Mouse (Mus musculus) forebrain, embryonic 16.5 days (tissue): ENCODE results near the gene Tnfaip1. TPM values are rescaled to one million over a fixed set of nuclear protein-coding genes. Genes with fewer than 3 reads are reported as not detected.
A peak's percentile ranks its signal among the peaks of the same experiment; 100 is the strongest.

Source experiments
- ATAC-seq: fragments of 200-750 bp; cut with Nextera tagmentation; 2 replicates; pipeline ENCODE4 v1.8.0; 2017; ENCODE audit warnings: mild to moderate bottlenecking, moderate library complexity
- H3K27ac ChIP-seq: fragments of 300-500 bp; sonication (generic); 2 replicates; pipeline ENCODE4 v1.5.1; 2014; ENCODE audit warnings: low read length, control low read depth
- H3K27me3 ChIP-seq: fragments of 300-500 bp; sonication (generic); replicated peaks from 2 replicates; pipeline ENCODE4 v1.6.1; 2014; ENCODE audit warnings: low read length; ENCODE audit not compliant: control insufficient read depth, insufficient read depth
- H3K36me3 ChIP-seq: fragments of 300-500 bp; sonication (generic); 2 replicates; pipeline ENCODE4 v1.6.1; 2014; ENCODE audit not compliant: control insufficient read depth, insufficient read depth
- H3K4me1 ChIP-seq: fragments of 300-500 bp; sonication (generic); replicated peaks from 2 replicates; pipeline ENCODE4 v1.6.1; 2014; ENCODE audit warnings: low read length; ENCODE audit not compliant: control insufficient read depth, insufficient read depth
- H3K4me2 ChIP-seq: fragments of 300-500 bp; sonication (generic); 2 replicates; pipeline ENCODE4 v1.6.1; 2014; ENCODE audit warnings: mild to moderate bottlenecking, low read length, control low read depth
- H3K4me3 ChIP-seq: fragments of 300-500 bp; sonication (generic); replicated peaks from 2 replicates; pipeline ENCODE4 v1.5.1; 2014; ENCODE audit warnings: mild to moderate bottlenecking, low read length, control low read depth
- H3K9ac ChIP-seq: fragments of 300-500 bp; sonication (generic); replicated peaks from 2 replicates; pipeline ENCODE4 v1.6.1; 2014; ENCODE audit warnings: low read depth, low read length, control low read depth
- H3K9me3 ChIP-seq: fragments of 300-500 bp; sonication (generic); 2 replicates; pipeline ENCODE4 v1.6.1; 2016; ENCODE audit warnings: low read length; ENCODE audit not compliant: control insufficient read depth
- WGBS: fragments of 180-500 bp; shearing (Covaris S2); extraction: QIAGEN DNeasy Blood & Tissue Kit; methylation state at CpG from one replicate; pipeline ENCODE4 v1.1.7; 2014; 5-methylcytosine and 5-hydroxymethylcytosine counted together
- polyA plus RNA-seq: library from polyadenylated mRNA; unstranded; fragments of >200 nt; fragmentation: Nextera tagmentation; extraction: Ambion mirVana; gene quantifications from 2 replicates; pipeline ENCODE4 v1.2.1, GENCODE M21; 2015

The Tnfaip1 gene
- polyA plus RNA-seq, 1 experiment from 2014 or later, result 71.8 TPM

GRCm38 (mm10) chr11:78566775-78567174 lies 30.6 kb upstream of the Tnfaip1 start:
- H3K27me3 ChIP-seq, result no peaks in the 10 kb centered on the region
- no peak overlapping the region for H3K27ac ChIP-seq
- no peak overlapping the region for H3K4me2 ChIP-seq
- H3K36me3 ChIP-seq, result peaks cover 8% of the 10 kb centered on the region
- H3K4me1 ChIP-seq, result no peaks in the 10 kb centered on the region
- 81% methylated on average over 6 of the region's 6 CpGs for WGBS
- H3K4me3 ChIP-seq, result no peak overlapping the region
- H3K9me3 ChIP-seq, result no peaks in the 10 kb centered on the region
- H3K9ac ChIP-seq, result no peak overlapping the region
- ATAC-seq, result no peak

DNA sequence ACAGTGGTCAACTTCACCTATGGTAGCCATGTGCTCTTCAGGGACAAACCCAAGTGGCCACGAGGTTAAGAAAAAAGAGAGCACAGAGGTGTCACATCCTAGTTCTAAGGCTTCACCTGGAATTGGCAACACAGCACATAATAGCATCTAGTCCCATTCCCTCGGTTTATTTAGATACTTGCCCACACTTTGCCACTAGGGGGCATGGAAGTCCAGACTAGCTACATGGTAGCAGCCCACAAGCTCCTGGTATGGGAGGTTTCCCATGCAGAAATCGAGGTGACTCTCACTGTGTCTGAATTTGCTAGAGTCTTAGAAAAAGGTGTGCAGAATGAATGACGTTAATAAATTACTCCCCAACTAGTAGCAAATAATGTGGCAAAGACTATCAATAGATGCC lies 24.3 kb upstream of the Tnfaip1 start:
- H3K36me3 ChIP-seq, result no peaks in the 10 kb centered on the region
- no peaks in the 10 kb centered on the region for H3K9me3 ChIP-seq
- no peak overlapping the region for H3K4me2 ChIP-seq
- 20% methylated on average over 4 of the region's 4 CpGs for WGBS
- H3K4me3 ChIP-seq, result no peak overlapping the region
- H3K9ac ChIP-seq, result no peak overlapping the region
- ATAC-seq, result peak; percentile 82
- H3K4me1 ChIP-seq, result no peaks in the 10 kb centered on the region
- H3K27me3 ChIP-seq, result no peaks in the 10 kb centered on the region
- H3K27ac ChIP-seq, result no peak overlapping the region

- Histone ChIP-seq H3K27me3 (no peaks in the 10 kb centered on the region), H3K4me3 (no peak overlapping the region), H3K9me3 (0 out of 2 replicates have a peak, but pooled peaks cover 3% of the 10 kb centered on the region), H3K4me2 (no peak overlapping the region), H3K9ac (no peak overlapping the region), H3K36me3 (no peaks in the 10 kb centered on the region), H3K27ac (no peak overlapping the region), H3K4me1 (no peaks in the 10 kb centered on the region)
- no peak for ATAC-seq
- 53% methylated on average over 8 of the region's 8 CpGs for WGBS
Observed at GRCm38 (mm10) chr11:78557241-78557640, 21.1 kb upstream of the Tnfaip1 start.

DNA sequence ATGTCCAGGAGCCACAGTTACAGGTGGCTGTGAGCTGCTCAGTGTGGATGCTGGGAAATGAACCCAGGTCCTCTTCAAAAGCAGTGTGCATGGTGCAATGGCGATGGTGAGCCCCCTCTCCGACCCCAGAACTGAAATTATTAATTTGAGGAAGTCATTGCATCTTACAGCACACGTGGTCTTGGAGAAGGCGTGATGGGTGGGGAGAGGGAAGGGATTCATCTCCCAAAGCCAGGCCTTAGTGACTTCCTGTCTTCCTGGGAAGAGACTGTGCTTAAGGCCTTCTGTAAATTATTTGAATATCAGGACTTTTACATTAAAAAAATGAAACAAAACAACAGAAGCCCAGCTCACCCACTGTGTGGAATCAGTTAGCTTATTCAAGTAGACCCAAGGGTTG lies 19.9 kb upstream of the Tnfaip1 start:
- Histone ChIP-seq H3K4me1 (peaks cover 2% of the 10 kb centered on the region; the same call in 1 of the 2 replicates), H3K36me3 (no peaks in the 10 kb centered on the region), H3K4me3 (no peak overlapping the region), H3K27ac (no peak overlapping the region), H3K27me3 (no peaks in the 10 kb centered on the region), H3K9me3 (0 out of 2 replicates have a peak, but pooled peaks cover 3% of the 10 kb centered on the region), H3K9ac (no peak overlapping the region), H3K4me2 (no peak overlapping the region)
- WGBS, result 89% methylated on average over 4 of the region's 4 CpGs
- no peak for ATAC-seq

DNA sequence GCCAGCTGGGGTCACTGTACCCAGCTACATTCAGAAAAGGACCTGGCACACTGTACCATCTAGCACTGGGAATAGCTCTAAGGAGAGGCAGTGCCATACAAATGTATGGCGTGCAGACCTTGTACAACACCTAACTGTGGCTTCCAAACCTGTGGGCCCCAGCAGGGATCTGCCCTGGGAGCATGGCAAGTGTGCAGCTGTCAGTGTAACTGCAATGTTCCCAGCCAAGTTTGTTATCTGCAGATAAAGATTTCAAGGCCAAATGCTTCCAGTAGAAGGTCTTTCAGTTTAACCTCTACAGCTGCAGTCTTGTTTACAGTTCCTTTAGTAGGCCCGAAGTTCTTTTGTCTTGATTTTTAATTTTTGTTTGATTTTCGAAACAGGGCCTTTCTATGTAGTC lies 19.5 kb upstream of the Tnfaip1 start:
- ATAC-seq, result no peak
- no peak overlapping the region for H3K27ac ChIP-seq
- H3K36me3 ChIP-seq, result no peaks in the 10 kb centered on the region
- H3K9ac ChIP-seq, result no peak overlapping the region
- no peaks in the 10 kb centered on the region for H3K27me3 ChIP-seq
- H3K4me1 ChIP-seq, result peaks cover 3% of the 10 kb centered on the region; the same call in 1 of the 2 replicates
- WGBS, result 76% methylated on average over 3 of the region's 3 CpGs
- H3K9me3 ChIP-seq, result 0 out of 2 replicates have a peak, but pooled peaks cover 3% of the 10 kb centered on the region
- no peak overlapping the region for H3K4me2 ChIP-seq
- no peak overlapping the region for H3K4me3 ChIP-seq

GRCm38 (mm10) chr11:78551059-78551398 lies 14.9 kb upstream of the Tnfaip1 start:
- peak; percentile 34 for ATAC-seq
- Histone ChIP-seq H3K4me3 (peak overlapping the region; percentile 64), H3K27ac (peak overlapping the region; percentile 87), H3K9me3 (0 out of 2 replicates have a peak, but pooled peaks cover 3% of the 10 kb centered on the region), H3K4me2 (peak overlapping the region; percentile 77), H3K4me1 (peaks cover 15% of the 10 kb centered on the region), H3K9ac (peak overlapping the region; percentile 59), H3K36me3 (no peaks in the 10 kb centered on the region), H3K27me3 (no peaks in the 10 kb centered on the region)
- 31% methylated on average over 6 of the region's 6 CpGs for WGBS

DNA sequence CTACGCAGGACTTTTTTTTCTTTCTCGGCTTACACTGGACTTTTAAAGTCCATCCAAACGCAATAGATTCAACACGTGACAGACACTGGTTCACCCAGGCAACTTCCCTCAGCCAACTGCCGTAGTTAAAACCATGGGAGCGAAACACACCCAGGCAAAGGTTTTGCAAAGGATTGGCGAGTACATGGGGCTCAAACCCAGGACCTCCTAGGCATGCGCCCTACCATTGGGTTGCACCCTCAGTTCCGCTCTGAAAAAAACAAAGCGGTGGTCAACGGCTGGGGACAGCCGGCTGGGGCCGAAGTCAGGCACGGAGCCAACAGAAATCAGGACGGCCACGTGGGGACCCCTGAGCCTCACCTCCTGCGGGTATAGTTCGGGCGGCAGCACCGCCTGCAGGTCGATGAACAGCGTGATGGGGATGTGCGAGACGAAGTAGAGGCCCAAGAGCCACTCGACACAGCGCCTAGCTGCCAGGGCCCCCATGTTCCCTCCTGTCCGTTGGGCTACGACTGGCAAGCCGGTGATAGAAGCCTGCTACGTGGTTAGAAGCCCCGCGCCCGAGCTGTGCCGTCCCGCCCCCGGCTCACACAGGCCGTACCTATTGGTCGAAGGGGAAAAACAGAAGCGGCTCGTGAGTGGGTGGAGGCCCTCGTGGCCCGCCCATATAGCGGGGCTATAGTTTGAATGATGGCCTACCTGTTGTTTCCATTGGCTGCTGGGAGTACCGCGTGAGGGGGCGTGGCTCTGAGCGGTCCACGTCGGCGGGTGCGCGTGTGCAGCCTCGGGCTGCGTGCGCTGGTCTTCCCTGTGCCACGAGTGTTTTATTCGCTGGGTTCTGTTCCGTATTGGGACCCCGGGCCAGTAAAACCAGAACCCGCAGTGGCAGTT lies 14.3 kb upstream of the Tnfaip1 start, which contains the start of gene Tmem97:
Gene Tmem97, minus strand, starts transcription at position 610 of the 891 bp plus-strand sequence.
- H3K4me1 ChIP-seq, result peaks cover 15% of the 10 kb centered on the region
- WGBS, result under 1% methylated on average over 60 of the region's 60 CpGs
- ATAC-seq, result peak; percentile 100
- H3K4me2 ChIP-seq, result peak within 1 kb of the TSS; percentile 77
- H3K36me3 ChIP-seq, result no peaks in the 10 kb centered on the region
- H3K4me3 ChIP-seq, result peak within 1 kb of the TSS; percentile 64
- no peaks in the 10 kb centered on the region for H3K27me3 ChIP-seq
- H3K27ac ChIP-seq, result peak within 1 kb of the TSS; percentile 87
- peak within 1 kb of the TSS; percentile 64 for H3K9ac ChIP-seq
- 0 out of 2 replicates have a peak, but pooled peaks cover 3% of the 10 kb centered on the region for H3K9me3 ChIP-seq

DNA sequence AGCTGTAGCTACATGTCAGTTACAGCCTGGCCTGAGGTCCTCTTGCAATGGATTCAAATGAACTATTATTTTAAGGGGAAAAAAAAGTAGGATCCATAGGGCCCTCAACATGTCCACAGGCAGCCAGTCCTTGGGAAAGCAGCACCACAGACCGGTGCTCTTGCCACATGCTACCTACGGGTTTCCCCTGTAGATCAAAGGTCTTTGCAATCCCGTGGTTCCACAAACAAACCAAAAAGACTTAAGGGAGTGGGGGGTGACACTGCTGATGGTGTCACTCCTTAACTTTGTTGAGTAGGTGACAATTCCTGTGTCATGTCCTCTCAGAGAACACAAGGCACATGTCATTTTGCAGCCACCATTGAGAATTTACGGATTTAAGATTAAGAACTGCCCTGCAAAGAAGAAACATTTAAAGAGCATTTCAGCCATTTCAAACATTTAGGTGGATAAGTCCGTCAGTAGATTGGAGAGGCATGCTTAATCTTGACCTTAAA lies 13.4 kb upstream of the Tnfaip1 start:
- Histone ChIP-seq H3K4me1 (peaks cover 15% of the 10 kb centered on the region), H3K9ac (no peak overlapping the region), H3K4me2 (peak overlapping the region; percentile 68), H3K36me3 (no peaks in the 10 kb centered on the region), H3K9me3 (0 out of 2 replicates have a peak, but pooled peaks cover 3% of the 10 kb centered on the region), H3K27me3 (no peaks in the 10 kb centered on the region), H3K27ac (no peak overlapping the region), H3K4me3 (peak overlapping the region; percentile 64)
- ATAC-seq, result no peak
- 11% methylated on average over 5 of the region's 5 CpGs for WGBS

- no peak overlapping the region for H3K9ac ChIP-seq
- H3K36me3 ChIP-seq, result peaks cover 2% of the 10 kb centered on the region; the same call in 1 of the 2 replicates
- WGBS, result 85% methylated on average over 2 of the region's 2 CpGs
- no peak for ATAC-seq
- no peak overlapping the region for H3K4me3 ChIP-seq
- no peaks in the 10 kb centered on the region for H3K27me3 ChIP-seq
- peaks cover 15% of the 10 kb centered on the region for H3K4me1 ChIP-seq
- no peak overlapping the region for H3K4me2 ChIP-seq
- no peaks in the 10 kb centered on the region for H3K9me3 ChIP-seq
- no peak overlapping the region for H3K27ac ChIP-seq
Observed at GRCm38 (mm10) chr11:78547718-78548460, 11.8 kb upstream of the Tnfaip1 start.
